Mouse (Mus musculus): ENCODE measurements around the gene Nhlh1. TPM values are rescaled to one million over a fixed set of nuclear protein-coding genes. Genes with fewer than 3 reads are reported as not detected.

Gene Nhlh1
- polyA plus RNA-seq (2015; fragmentation: Nextera tagmentation; extraction: Ambion mirVana) = 3.9 and 4.6 TPM in 2 replicates

DNA sequence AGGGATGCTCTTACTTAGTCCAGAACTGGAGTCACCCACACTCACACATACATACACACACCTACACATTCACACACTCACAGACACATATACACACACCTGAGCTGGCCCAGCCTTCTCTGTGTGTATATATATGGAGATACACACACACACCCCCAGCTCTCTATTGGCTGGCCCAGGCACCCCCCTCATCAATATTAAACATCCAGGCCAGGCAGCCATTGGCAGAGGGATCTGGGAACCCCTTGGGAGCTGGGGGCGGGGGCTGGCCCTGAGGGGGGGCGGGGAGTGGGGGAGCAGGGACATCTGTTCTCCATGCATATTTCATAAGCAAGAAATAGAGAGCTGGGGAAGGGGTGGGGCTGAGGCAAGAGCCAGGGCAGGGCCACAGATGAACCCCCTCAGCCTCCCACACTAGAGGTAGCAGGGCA lies at the start of gene Nhlh1:
TSS of gene Nhlh1 (minus strand) at position 83 of the 431 bp plus-strand sequence.
- Histone ChIP-seq H3K36me3 (no peaks in the 10 kb centered on the region), H3K4me2 (replicated peaks) (peak within 1 kb of the TSS; percentile 37)

DNA sequence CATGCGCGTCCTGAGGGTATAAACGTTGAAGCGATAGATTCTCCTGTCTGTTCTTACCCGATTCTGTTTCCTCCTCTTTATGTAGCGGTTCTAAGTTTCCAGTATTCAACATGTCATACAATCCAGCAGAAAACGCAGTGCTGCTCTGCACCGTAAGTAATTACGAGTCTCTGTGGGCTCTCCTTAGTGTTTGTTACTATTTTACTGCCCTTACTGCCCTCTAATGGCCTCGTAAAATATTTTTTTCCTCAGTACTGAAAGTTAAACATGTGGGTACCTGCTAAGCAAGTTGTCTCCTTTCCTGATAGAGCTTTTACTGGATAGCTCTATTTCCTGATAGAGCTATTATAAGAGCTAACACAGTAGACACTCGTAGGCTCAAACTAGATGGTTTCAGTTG lies 47.7 kb upstream of the Nhlh1 start:
- H3K36me3 ChIP-seq = peaks cover 93% of the 10 kb centered on the region
- H3K4me3 ChIP-seq = no peak overlapping the region
- WGBS = 84% methylated on average over 11 of the region's 11 CpGs
- H3K27me3 ChIP-seq = no peaks in the 10 kb centered on the region
- no peaks in the 10 kb centered on the region for H3K9me3 ChIP-seq
- no peak overlapping the region for H3K27ac ChIP-seq (replicated peaks)
- H3K9ac ChIP-seq (replicated peaks) = no peak overlapping the region
- ATAC-seq (replicated peaks) = no peak
- no peaks in the 10 kb centered on the region for H3K4me1 ChIP-seq
- no peak overlapping the region for H3K4me2 ChIP-seq (replicated peaks)

More for the DNA sequence above, at the start of gene Nhlh1:
- Histone ChIP-seq H3K9ac (replicated peaks) (peak within 1 kb of the TSS; percentile 22; the same call in 1 of the 2 replicates), H3K4me3 (peak within 1 kb of the TSS; percentile 30), H3K4me1 (peaks cover 67% of the 10 kb centered on the region), H3K9me3 (no peaks in the 10 kb centered on the region), H3K27me3 (0 out of 2 replicates have a peak, but pooled peaks cover 7% of the 10 kb centered on the region), H3K27ac (replicated peaks) (peak within 1 kb of the TSS; percentile 74)
- peak; percentile 79 for ATAC-seq (replicated peaks)
- 11% methylated on average over 2 of the region's 2 CpGs for WGBS

DNA sequence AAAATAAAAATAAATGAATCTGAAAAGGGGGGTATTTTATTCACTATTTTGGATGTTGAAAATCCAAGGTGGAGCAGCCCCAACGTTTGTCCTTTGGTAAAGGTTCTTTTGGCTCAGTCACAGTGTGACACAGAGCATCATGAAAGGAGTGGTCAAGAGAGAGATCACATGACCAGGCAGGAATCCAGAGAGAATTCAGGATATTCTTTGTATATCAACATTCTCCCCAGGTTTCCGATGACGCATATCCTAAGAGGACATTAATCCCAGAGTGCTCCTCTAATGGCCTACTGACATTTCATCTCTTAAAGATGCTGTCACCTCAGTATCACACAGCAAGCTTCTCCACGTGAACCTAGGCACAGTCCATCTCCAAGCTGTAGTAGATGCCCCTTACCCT lies 46.2 kb upstream of the Nhlh1 start:
- WGBS = 90% methylated on average over 4 of the region's 4 CpGs
- no peak overlapping the region for H3K4me2 ChIP-seq (replicated peaks)
- H3K4me3 ChIP-seq = no peak overlapping the region
- no peaks in the 10 kb centered on the region for H3K27me3 ChIP-seq
- H3K4me1 ChIP-seq = no peaks in the 10 kb centered on the region
- peaks cover 88% of the 10 kb centered on the region for H3K36me3 ChIP-seq
- H3K27ac ChIP-seq (replicated peaks) = no peak overlapping the region
- no peak for ATAC-seq (replicated peaks)
- no peak overlapping the region for H3K9ac ChIP-seq (replicated peaks)
- no peaks in the 10 kb centered on the region for H3K9me3 ChIP-seq

DNA sequence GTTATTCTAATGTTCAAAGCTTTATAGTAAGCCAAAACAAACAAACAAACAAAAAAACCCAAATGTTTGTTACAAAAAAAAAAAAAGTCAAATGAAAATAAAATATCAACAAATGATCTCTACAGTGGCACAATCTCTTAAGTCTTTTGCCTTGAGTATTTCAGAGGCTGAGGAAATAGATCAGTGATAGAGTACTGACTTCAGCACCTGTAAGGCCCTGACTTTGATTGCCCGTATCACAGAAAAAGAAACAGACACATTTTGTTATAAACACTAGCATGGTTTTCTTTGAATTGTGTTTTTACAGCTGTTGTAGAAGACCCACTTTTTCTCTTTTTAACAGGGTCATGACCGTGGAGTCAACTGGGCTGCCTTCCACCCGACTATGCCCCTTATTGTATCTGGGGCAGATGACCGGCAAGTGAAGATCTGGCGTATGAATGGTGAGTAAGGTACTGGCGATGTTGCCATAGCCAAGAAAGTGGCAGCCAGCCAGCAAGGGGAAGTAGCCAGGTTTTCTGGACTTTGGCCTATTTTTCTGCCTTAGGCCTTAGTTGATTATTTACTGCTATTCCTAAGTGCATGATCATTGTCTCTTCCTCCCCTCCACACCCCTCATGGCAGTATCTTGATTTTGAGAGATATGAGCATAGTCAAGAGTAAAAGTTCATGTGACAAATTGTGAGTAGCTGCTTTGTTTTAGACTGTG lies 42.1 kb upstream of the Nhlh1 start:
- Histone ChIP-seq H3K27ac (replicated peaks) (no peak overlapping the region), H3K27me3 (no peaks in the 10 kb centered on the region), H3K36me3 (peaks cover 78% of the 10 kb centered on the region), H3K9me3 (no peaks in the 10 kb centered on the region), H3K4me1 (no peaks in the 10 kb centered on the region), H3K4me3 (no peak overlapping the region), H3K9ac (replicated peaks) (no peak overlapping the region), H3K4me2 (replicated peaks) (no peak overlapping the region)
- no peak for ATAC-seq (replicated peaks)
- WGBS = 91% methylated on average over 6 of the region's 6 CpGs

DNA sequence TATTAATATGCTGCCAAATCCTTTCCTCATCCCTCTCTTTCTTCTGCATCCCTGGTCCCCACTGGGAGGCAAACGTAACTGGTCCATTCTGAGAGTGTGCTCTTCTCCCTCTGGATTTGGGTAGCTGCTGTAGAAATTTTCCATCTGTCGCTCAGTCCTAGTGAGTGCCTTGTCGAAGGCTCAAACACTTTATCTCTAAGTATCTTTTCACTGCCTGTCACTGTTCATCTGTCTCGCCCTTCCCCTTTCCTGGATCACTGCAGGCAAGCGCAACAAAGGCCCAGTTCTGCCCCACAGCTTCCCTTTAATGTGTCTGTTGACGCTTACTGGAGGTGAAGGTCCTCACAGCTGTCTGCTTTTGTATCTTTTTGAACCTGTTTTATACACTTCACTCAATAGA lies 37.8 kb upstream of the Nhlh1 start:
- WGBS = 63% methylated on average over 6 of the region's 6 CpGs
- H3K4me3 ChIP-seq = no peak overlapping the region
- no peak for ATAC-seq (replicated peaks)

DNA sequence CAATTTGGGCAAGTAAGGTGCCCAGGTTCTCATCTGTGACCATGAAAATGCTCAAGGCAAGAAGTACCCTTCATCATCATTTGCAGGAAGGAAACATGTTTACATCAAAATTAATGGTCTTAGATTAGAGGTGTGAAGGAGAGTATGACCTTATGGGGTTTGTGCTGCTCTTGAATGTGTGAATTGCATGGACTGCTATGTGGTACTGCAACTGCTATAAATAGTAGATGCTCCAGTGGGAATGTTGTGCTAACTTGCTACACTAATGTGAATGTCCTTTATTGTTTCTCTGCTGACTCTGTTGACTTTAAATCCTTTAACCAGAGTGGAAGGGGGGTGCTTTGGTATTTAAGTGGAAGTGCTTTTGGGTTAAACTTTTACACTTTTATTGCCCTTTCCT lies 36.9 kb upstream of the Nhlh1 start:
- H3K36me3 ChIP-seq = peaks cover 80% of the 10 kb centered on the region
- H3K9me3 ChIP-seq = no peaks in the 10 kb centered on the region
- no peak overlapping the region for H3K4me3 ChIP-seq
- H3K9ac ChIP-seq (replicated peaks) = no peak overlapping the region
- no peaks in the 10 kb centered on the region for H3K4me1 ChIP-seq
- no peaks in the 10 kb centered on the region for H3K27me3 ChIP-seq
- no peak for ATAC-seq (replicated peaks)
- no peak overlapping the region for H3K4me2 ChIP-seq (replicated peaks)
- H3K27ac ChIP-seq (replicated peaks) = no peak overlapping the region

More for the DNA sequence above, 37.8 kb upstream of the Nhlh1 start:
- no peaks in the 10 kb centered on the region for H3K9me3 ChIP-seq
- no peak overlapping the region for H3K27ac ChIP-seq (replicated peaks)
- H3K27me3 ChIP-seq = no peaks in the 10 kb centered on the region
- H3K4me2 ChIP-seq (replicated peaks) = no peak overlapping the region
- no peaks in the 10 kb centered on the region for H3K4me1 ChIP-seq
- H3K9ac ChIP-seq (replicated peaks) = no peak overlapping the region
- peaks cover 76% of the 10 kb centered on the region for H3K36me3 ChIP-seq

DNA sequence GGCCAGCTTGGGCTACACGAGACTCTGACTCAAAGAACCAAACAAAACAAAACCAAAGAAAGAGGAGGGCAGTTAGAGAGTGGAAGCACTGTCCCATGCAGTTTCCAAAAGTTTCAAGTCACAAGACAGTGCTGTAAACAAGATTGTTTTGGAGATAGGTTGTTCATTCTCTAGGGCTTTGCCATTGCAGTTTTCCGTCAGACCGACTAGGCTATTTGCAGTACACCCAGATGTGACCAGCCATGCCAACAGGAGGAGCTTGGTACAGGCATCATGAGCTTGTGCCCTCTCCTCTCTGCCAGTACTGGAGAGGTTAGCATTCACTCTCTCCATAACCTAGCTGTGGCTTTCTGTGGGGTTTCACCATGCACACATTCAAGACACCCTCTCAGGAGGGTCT lies 36.1 kb upstream of the Nhlh1 start:
- Histone ChIP-seq H3K4me1 (no peaks in the 10 kb centered on the region), H3K27me3 (no peaks in the 10 kb centered on the region), H3K4me2 (replicated peaks) (no peak overlapping the region), H3K4me3 (no peak overlapping the region), H3K27ac (replicated peaks) (no peak overlapping the region), H3K36me3 (peaks cover 84% of the 10 kb centered on the region), H3K9me3 (no peaks in the 10 kb centered on the region), H3K9ac (replicated peaks) (no peak overlapping the region)
- 74% methylated on average over 3 of the region's 3 CpGs for WGBS
- ATAC-seq (replicated peaks) = no peak

DNA sequence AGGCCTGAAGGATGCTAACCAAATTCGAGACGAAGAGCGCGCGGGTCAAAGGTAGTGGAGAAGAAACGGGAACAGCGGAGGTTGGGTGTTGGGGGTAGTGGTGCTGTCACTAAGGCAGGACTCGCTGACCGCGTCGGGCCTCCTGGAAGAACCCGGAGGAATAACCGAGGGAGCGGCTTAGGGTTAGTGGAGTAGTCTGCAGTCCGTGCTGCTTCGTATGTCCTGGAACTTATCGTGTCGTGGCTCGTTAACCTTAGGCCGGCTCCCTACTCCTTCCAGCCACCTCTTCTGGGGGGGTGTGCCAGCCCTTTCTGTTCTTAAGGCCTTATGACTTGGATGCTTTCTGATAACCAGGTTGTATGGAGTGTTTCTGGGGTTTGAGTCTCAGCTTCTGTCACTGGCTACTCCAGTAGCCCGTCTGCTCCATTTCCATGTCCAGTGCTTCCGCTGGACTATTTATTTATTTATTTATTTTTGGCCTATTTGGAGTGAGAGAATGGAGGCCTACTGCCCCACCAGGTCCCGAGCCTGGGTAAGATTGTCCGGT lies 25.6 kb upstream of the Nhlh1 start:
- Histone ChIP-seq H3K4me1 (peaks cover 33% of the 10 kb centered on the region), H3K4me3 (peak overlapping the region; percentile 94), H3K9ac (replicated peaks) (peak overlapping the region; percentile 90), H3K36me3 (peaks cover 23% of the 10 kb centered on the region), H3K4me2 (replicated peaks) (peak overlapping the region; percentile 61), H3K27ac (replicated peaks) (peak overlapping the region; percentile 86), H3K9me3 (no peaks in the 10 kb centered on the region), H3K27me3 (no peaks in the 10 kb centered on the region)
- WGBS = 2% methylated on average over 24 of the region's 24 CpGs
- peak; percentile 85 for ATAC-seq (replicated peaks)

DNA sequence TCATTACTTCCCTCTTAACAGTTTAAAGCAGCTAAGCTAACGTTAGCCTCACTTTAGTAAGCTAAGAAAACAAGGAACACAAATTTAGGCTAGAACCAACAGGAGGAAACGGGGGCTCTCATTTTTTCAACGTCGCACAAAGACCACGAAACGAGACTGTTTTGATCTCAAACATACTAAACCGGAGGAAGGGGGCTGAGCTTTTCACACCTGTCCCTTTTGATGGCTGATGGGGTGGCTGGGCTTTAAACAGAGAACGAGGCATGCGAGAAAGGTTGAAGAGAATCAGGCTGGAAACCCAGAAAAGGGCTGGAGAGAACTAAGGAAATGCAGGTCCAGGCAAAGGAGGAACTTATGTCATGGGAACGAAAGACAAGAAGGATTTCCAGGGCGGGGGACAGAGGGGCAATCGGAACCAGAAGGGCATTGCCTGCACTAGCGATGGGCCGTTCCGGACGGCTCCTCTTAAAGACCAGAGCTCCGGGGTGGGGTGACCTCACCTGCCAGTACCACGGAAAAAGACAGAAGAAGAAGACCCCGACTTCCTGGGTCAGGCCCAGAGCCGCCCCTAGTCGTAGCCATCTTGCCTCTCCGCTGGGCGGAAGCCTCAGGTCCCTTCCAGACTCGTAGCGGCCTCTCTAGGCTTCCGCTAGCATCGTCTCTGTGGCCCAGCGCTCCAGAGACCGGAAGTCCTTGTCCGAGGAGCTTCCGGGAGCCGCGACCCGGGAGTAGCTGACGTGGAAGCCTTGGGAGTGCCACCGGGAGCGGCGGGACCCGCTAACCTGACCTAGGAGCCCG lies 24.9 kb upstream of the Nhlh1 start, which contains the start of the genes Copa and Ncstn:
TSS of gene Copa (plus strand) at position 429 of the 798 bp plus-strand sequence.
TSS of gene Ncstn (minus strand) at position 695 of the 798 bp plus-strand sequence.
- ATAC-seq (replicated peaks) = peak; percentile 98
- Histone ChIP-seq H3K9me3 (no peaks in the 10 kb centered on the region), H3K36me3 (peaks cover 25% of the 10 kb centered on the region), H3K27ac (replicated peaks) (peak within 1 kb of the TSS; percentile 86), H3K4me2 (replicated peaks) (peak within 1 kb of the TSS; percentile 61), H3K9ac (replicated peaks) (peak within 1 kb of the TSS; percentile 90), H3K27me3 (no peaks in the 10 kb centered on the region), H3K4me1 (peaks cover 33% of the 10 kb centered on the region), H3K4me3 (peak within 1 kb of the TSS; percentile 94)
- WGBS = under 1% methylated on average over 40 of the region's 40 CpGs

DNA sequence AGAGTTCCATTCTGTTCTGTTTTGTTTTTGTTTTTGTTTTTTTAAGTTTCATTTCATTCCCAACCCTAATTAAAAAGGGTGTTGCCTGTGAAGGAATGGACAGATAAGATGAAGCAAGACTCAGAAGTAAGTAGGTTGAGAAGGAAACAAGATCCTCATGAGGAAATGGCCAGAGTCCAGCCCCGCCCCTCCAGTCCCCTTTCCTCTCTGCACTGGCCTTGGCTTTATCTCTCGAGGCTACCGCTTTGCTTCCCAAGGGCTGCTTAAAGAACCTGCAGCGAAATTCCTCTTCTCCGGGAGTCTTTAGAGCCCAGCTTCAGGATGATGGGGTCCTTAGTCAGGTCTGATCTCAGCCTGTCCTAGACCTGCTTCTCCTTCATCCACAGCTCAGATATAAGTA lies 20.6 kb upstream of the Nhlh1 start:
- Histone ChIP-seq H3K36me3 (peaks cover 66% of the 10 kb centered on the region), H3K9me3 (no peaks in the 10 kb centered on the region), H3K4me2 (replicated peaks) (no peak overlapping the region), H3K9ac (replicated peaks) (no peak overlapping the region), H3K27me3 (no peaks in the 10 kb centered on the region), H3K27ac (replicated peaks) (no peak overlapping the region), H3K4me1 (peaks cover 9% of the 10 kb centered on the region), H3K4me3 (no peak overlapping the region)
- 75% methylated on average over 5 of the region's 5 CpGs for WGBS
- no peak for ATAC-seq (replicated peaks)

DNA sequence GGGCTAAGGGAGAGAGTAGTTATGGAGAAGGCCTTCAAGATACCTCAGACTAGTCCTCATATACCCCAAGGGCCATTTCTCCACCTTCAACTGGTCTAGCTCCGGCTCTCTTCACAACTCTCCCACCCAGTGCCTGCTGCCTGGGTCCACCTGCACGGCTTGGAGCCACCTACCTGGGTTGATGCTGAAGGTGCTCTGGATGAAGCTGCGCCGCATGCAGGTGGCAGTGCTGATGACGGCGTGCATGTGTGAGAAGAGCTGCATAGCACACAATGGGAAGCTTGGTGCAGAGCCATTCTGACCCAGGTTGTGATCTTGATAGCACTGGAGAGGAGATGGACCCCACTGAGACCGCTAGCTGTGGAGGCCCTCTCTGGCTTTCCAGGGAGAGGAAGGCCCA lies 15.2 kb upstream of the Nhlh1 start:
- no peaks in the 10 kb centered on the region for H3K27me3 ChIP-seq
- 96% methylated on average over 7 of the region's 7 CpGs for WGBS

DNA sequence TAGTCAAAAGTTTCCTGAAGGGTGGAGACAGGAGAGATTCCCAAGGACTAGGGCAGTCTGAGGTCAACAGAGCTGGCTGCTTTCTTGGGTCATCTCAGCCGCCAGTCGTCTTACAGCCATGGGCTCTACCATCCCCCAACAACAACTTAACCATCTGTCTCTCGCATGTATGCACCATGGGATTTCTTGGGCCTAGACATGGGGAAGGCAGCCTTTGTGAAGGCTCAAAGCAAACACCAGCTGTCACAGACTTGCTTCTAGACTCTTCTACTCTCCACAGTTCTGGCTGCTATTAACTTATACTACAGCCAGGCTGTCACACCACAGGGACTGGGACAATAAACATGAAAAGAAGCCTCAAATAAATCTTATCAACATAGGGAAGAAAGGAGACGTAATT lies 14.2 kb upstream of the Nhlh1 start:
- peaks cover 7% of the 10 kb centered on the region; the same call in 1 of the 2 replicates for H3K4me1 ChIP-seq
- no peaks in the 10 kb centered on the region for H3K27me3 ChIP-seq
- no peak overlapping the region for H3K4me3 ChIP-seq
- H3K27ac ChIP-seq (replicated peaks) = peak overlapping the region; percentile 60
- no peak overlapping the region for H3K9ac ChIP-seq (replicated peaks)
- 51% methylated on average over 4 of the region's 4 CpGs for WGBS
- no peaks in the 10 kb centered on the region for H3K9me3 ChIP-seq
- no peak overlapping the region for H3K4me2 ChIP-seq (replicated peaks)
- peak; percentile 76 for ATAC-seq (replicated peaks)
- peaks cover 98% of the 10 kb centered on the region for H3K36me3 ChIP-seq

More for the DNA sequence above, 15.2 kb upstream of the Nhlh1 start:
- no peaks in the 10 kb centered on the region for H3K9me3 ChIP-seq
- H3K27ac ChIP-seq (replicated peaks) = peak overlapping the region; percentile 60; the same call in 1 of the 2 replicates
- peaks cover 95% of the 10 kb centered on the region for H3K36me3 ChIP-seq
- no peak overlapping the region for H3K4me2 ChIP-seq (replicated peaks)
- H3K4me1 ChIP-seq = peaks cover 7% of the 10 kb centered on the region; the same call in 1 of the 2 replicates
- ATAC-seq (replicated peaks) = no peak
- H3K9ac ChIP-seq (replicated peaks) = no peak overlapping the region
- H3K4me3 ChIP-seq = no peak overlapping the region
